Mouse (Mus musculus) monocyte, adult 5-6 weeks (primary cell): ENCODE measurements around the gene Ccnyl1. TPM values are rescaled to one million over a fixed set of nuclear protein-coding genes. Genes with fewer than 3 reads are reported as not detected.

ENCODE experiments used
- ATAC-seq: fragments of 153-309, 156-312 bp; replicated peaks from 2 replicates; pipeline ENCODE4 v1.8.0; 2017; ENCODE audit warnings: mild to moderate bottlenecking; ENCODE audit not compliant: low TSS enrichment, insufficient number of reproducible peaks, severe bottlenecking, poor library complexity, low FRiP score
- total RNA-seq: library from RNA; stranded (forward); fragments of 200-1000, 200-491, 200-594 nt; gene quantifications from 3 replicates; pipeline ENCODE4 v1.2.3, GENCODE M21; 2017

The Ccnyl1 gene
- total RNA-seq, 1 experiment from 2014 or later, result 4.4 TPM

DNA sequence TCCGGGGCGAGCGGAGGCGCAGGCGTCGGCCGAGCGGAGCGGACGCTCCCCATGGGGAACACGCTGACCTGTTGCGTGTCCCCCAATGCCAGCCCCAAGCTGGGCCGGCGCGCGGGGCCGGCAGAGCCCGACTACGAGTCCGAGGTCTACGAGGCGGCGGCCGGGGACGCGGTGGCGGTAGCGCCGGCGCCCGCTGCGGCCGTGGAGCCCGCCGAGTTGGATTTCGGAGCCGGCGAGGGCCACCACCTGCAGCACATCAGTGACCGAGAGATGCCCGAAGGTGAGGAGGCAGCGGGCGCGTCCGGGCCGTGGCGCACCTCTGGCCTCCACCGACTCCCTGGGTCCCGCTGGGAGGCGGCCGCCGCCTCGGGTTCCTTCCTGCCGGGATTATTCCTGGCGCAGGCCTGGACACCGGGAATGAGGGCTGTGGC is 881 bp downstream of the Ccnyl1 start:
- ATAC-seq, result no peak

DNA sequence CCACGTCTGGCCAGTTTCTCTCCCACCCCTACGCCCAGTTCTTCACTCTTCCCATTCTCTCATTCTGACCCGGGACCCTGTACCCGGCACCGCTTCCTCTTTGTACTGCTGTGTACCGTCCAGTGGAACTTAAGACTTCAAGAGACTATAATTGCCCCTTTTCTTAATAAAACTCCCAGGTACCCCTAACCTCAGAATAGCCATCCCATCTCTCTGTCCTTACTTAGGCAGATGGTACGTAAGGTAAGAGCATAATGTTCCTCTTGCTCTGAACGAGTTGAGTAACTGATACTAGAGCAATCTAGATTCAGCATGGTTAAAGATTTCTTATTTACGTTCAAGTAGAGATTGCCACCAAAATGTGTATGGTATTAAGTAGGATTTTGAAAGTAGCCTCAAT is 1.3 kb downstream of the Ccnyl1 start:
- no peak for ATAC-seq

DNA sequence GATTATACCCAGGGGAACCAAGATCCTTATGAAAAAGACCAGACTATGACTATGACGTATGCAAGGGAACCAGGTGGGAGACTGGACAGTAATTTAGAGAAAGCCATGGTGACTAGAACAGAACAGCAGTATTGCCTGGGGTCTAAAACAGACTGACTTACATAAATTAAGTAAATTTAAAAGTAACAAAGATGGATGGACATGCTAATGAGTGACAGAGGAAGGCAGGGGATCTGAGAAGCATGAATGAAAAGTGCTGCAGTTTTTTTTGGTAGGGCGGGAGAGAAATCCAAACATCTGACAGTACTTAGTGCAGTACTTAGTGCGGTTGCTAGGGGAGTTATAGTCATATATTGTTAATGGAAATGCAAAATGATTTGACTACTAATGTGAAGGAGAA is 4.9 kb downstream of the Ccnyl1 start:
- no peak for ATAC-seq

DNA sequence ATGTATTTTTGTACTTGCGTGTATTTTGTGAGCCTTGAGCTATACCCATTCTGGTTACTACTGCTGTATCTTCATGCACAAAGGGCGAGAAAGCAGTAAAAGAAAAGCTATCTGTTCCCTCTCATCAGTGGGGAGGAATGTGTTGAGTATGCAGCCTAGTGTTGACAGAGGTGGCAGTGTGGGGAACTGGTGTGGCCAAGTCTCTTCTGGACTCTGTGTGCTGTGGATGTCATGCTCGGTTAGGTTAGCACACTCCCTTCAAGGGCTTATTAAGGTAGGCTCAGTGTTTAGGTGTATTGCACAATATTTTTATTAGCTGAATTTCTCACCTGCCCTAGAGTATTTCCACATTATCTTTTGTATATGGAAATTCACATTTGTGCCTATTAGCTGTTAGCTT is 11.5 kb downstream of the Ccnyl1 start:
- no peak for ATAC-seq

DNA sequence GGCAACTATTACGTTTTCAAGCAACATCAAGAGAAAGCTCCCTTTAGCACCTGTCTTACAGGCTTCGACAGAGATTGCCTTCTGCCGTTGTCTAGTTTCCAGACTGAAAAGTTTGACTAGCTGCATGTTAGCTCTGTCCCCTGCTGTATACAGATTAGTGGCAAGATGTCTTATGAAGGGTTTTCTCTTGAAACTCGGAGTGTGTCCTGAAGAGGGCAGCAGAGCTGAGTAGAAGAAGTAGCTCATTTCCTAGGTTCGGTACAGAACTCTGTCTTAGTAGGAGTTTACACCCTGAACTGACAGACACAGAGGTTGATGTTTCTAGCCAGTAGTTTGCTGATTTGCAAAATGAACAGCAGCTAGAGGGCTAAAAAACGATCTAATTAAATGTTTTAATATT is 15.0 kb downstream of the Ccnyl1 start:
- ATAC-seq, result peak; percentile 71

- no peak for ATAC-seq
Measured at GRCm38 (mm10) chr1:64706610-64707009, 16.4 kb downstream of the Ccnyl1 start.

GRCm38 (mm10) chr1:64709891-64710290 is 19.6 kb downstream of the Ccnyl1 start:
- ATAC-seq, result 0 out of 2 replicates have a peak, but pooled peaks have one; percentile 43

- no peak for ATAC-seq
Measured at GRCm38 (mm10) chr1:64712006-64712760, 21.9 kb downstream of the Ccnyl1 start.

GRCm38 (mm10) chr1:64715458-64715857 is 25.2 kb downstream of the Ccnyl1 start:
- no peak for ATAC-seq

DNA sequence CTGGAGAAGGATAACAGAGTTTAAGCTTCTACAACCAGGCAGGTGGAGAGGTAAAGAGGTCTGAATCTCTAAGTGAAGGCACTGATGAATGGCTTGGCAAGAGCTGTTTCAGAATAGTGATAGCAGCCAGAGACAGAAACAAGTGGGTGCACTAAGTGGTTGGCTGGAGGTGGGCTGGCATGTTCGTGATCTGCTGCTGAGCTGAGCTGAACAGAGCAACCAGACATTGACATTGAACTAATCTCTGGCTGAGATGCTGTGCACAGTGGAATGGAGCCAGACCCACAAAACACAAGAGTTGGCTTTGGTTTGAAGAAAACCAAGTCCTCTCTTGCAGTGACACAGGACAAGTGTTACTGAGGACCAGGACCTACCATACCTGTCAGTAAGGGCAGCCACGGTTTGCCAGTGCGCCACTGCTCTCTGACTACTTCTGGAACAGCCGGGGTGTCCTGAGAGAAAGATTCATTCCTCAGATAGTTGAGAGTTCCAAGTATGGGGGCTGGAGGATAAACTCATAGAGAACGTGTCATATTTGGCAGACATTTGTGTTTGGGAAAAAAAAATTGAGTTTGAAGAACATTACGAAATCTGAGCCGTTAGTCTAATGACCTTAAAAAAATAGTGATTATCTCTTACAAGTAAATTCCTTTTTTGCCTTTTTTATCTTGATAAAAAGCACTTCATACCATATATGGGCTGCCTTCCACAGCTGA is 26.5 kb downstream of the Ccnyl1 start:
- no peak for ATAC-seq

DNA sequence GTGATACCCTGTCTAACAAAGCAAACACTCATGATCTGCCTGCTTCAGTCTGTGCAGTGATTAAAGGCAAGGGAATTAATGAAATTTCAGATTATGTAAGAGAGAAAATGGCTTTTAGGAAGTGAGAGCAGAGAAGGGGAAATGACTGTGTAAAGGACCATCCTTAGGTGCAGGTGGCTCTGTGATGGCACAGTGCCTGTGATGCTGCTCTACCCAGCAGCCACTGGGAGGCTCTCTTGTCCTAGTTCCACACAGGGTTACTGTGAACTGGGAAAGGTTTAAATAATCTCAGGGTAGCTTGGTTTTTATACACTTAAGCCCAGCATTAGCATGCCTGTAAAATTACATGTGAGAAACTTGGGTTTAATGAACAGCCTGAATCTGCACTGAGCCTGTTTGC is 27.2 kb downstream of the Ccnyl1 start:
- peak; percentile 94 for ATAC-seq

DNA sequence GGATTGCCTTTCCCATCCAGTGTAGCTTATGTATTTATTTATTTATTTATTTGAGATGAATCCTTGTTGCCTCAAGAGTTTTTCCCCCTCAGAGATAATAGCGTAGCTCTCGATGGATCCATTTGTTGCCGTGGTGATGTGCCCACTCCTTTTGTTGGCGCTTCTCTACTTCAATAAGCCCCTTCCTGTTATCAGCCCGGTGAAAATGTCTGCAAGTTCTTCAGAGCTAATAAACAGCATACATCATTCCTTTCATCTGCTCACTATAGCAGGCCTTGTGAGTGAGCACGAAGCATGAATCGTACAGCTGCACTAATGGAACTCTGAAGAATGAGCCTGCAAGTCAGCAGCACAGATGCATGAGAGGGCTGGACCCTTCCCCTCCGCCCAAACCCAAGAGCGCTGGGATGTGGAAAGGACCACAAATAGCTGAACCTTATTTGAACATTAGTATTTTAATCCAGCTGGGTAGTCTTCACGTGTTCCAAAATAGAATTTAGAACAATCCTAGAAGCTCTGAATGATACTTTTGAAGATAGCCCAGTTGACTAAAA is 30.9 kb downstream of the Ccnyl1 start:
- ATAC-seq, result no peak

DNA sequence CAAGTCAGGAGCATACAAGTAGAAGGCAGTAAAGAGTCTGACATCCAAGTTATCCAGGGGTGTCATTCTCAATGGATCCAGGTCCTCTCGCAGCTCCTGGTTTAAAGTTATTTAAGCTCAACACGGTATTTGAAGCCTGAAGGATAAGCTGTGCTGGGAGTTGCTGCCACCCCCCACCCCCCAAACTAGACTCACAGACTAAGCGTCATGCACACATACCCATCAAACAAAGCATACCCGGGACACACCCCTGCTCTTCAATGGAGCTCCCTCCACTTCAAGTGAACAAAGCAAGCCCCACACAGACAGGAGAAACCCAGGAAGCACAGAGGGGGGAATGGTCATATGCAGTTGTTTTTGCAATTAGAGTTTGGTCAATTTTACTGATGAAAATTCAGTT is 39.8 kb downstream of the Ccnyl1 start:
- ATAC-seq, result no peak

- ATAC-seq, result no peak
Measured at GRCm38 (mm10) chr1:64731341-64732020, 41.2 kb downstream of the Ccnyl1 start.

DNA sequence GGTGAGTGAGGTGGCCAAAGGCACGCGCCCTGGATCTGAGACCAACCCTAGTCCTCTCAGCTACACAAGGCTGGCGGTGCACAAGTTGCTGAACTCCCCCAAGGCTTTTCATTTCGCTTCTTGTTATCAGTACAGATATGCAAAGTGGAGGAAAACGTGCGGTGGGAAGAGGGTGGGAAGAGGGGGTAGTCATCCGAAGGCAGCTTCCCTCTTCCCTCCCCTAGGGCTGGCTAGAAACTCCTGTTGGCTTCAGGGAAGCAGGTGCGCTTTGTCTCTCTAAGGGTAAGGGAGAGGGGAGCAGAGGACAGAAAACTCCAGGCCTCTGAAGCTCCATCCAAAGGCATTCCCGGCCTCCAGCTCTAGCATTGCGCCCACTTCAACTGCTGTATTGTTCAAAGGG is 41.9 kb downstream of the Ccnyl1 start:
- ATAC-seq, result no peak

- ATAC-seq, result no peak
Measured at GRCm38 (mm10) chr1:64732637-64733200, 42.5 kb downstream of the Ccnyl1 start.

- no peak for ATAC-seq
Measured at GRCm38 (mm10) chr1:64733453-64734245, 43.4 kb downstream of the Ccnyl1 start.
